Mouse (Mus musculus): ENCODE measurements around the gene Cpa4.

Gene Cpa4

GRCm38 (mm10) chr6:30591851-30592404 is 23.8 kb downstream of the Cpa4 start:
- DNase-seq (ENCODE audit: low spot score): peak; percentile 78

DNA sequence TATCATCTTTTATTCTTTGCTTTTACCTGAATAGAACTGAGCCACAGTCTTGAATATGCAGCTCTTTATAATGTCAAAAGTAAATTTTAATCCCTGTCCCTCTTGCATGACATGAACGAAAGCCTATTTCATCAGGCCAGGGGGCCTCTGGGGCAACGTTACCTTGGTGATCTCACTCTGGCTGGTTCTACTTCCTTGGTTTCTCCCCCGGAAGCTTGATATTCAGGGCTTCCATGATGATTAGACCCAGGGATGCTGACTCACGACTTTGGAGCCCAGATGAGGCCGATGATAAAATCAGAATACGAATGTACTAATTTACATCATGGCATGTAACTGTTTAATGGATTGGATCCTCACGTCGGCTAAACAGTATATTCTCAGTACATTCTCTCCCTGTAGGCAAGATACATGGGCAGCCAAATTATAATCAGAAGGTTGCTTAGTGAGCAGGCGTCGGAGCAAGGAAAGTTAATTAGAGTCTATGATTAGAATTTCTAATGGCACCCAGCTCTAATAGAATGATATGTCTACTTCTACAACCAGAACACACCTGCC is 24.3 kb downstream of the Cpa4 start:
- no peak for DNase-seq (ENCODE audit: low spot score)

DNA sequence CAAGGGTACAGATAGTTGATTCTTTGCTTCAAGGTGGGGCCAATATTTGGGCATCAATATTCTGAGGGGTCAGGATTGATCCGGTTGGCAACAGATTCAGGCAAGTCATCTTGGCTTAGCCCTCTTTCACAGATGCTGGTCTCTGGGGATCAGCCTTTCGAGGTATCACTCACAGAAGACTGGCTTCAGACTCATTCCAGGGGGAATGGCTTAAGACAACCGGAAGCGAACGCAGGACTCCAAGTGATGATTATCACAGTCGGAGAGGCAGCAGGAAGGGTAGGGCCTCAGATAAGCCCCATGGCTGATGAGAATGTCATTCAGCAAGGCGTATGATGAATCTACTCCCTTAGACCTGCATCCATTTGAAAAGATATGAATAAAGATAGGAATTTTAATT is 26.2 kb downstream of the Cpa4 start:
- DNase-seq (ENCODE audit: low spot score): no peak

GRCm38 (mm10) chr6:30596230-30596898 is 28.2 kb downstream of the Cpa4 start:
- DNase-seq (ENCODE audit: low spot score): no peak

DNA sequence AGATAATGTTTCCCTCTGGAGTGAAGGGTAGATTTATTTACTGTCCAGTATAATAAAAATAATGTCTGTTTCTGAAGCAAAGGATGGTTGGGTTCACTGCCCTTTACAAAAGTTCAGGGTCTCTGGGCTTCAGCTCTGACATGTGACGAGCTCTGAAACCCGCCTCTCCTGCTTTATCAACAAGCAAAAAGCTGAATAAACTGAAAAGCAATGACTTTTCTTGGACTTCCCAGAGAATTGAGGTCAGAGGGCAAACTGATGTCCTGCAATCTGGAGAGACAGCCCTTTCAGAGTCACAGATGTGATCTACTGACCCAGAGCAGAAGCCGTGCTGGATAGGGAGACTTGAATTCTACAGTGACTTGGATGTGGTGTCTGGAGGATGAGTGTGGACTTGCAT is 31.9 kb downstream of the Cpa4 start:
- peak; percentile 70 for DNase-seq (ENCODE audit: low spot score)

DNA sequence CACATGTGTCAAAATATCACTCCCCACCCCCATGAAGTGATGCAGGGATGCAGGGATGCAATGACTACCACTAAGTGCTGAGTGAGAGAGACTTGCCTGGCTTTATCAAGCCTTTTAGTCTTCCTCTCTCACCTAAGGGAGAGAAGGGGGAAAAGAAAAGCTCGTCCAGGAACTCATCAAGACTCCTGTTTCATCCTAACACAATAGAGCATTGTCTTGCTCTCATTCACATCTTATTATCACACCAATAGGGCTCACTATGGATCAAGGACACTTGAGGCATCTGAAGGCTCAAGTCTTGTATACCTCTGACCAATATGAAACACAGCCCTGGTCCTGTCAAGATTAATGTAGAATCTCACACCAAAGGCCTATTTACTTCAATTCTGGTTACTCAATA is 32.8 kb downstream of the Cpa4 start:
- DNase-seq (ENCODE audit: low spot score): no peak

DNA sequence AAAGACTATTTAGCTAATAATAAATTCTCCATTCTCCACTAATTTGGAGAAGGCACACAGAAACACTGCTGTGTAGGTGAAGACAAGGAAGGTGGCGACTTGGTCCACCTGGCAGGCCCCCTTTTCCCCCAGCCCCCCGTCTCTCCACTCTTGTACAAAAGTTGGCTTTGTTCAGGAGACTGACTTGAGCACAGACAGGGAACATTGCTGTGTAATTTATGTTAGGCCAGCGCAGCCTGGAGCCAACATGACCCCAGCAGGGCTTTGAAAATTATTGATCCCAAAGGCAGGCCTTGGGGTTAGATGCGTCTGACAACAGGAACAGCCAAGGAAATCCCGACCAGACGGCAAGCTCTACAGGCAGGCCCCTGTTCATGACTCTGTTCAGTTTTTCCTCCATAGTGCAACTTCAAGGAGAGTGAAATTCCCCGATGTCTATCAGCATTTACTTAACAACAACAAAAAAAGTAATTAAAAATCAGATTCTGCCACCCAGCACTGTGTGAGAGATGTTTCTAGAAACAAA is 36.2 kb downstream of the Cpa4 start:
- DNase-seq (ENCODE audit: low spot score): no peak

DNA sequence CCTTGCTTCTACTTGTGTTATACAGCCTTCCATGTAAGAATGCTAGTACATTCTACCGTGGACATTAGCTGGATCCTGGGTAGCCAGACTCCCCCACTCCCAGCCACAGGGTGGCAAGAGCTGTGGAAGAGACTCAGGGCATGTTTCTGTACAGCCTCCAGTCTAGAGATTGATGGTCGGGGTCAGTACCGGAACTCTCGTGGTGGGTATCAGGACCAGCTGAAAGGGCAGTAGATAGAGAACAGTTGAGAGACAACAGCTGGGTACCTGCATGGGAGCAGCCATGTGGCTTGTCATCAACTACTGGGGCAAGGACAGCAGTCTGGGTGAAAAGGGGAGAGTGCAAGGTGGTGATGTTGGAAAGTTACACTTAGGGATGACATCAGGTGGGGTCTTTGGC is 36.9 kb downstream of the Cpa4 start:
- DNase-seq (ENCODE audit: low spot score): no peak

DNA sequence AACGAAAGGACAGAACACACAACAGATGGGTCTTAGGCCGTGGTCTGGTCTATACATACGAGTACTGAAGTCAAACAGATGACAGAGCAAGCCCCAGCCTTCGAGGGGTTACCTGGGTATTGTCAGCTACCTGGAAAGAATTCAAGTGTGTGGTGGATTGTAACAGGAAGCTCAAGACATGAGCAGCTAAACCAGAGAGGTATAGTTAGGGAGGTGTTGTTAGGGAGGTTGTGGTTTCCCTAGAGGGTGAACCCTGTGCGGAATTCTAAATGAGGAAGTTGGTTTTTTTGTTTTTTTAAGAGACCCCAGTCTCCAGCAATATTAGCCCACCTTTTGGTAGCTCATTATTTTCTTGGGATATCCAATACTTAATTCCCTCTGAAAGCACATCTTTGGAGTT is 37.5 kb downstream of the Cpa4 start:
- no peak for DNase-seq (ENCODE audit: low spot score)

DNA sequence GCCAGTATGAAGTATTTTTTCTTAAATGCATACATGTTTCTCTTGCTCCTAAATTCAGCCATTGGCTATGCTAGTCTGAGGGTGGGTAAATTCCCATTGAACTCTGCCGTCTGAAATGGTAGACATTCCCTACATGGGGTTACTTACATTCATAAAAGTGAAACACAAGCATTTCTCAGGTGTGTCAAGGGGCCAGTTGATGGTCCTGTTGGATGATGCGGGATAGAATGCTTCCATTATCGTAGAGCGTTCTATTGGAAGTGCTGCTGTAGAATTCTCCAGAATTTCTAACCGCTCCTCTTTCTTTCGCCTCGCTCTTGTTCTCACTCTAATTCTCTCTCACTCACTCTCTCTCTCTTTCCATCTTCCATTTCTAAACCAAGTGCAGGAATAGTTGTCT is 42.5 kb downstream of the Cpa4 start, which contains the start of gene Cpa5:
TSS of gene Cpa5 (plus strand) at position 301 of the 400 bp plus-strand sequence.
- DNase-seq (ENCODE audit: low spot score): no peak

DNA sequence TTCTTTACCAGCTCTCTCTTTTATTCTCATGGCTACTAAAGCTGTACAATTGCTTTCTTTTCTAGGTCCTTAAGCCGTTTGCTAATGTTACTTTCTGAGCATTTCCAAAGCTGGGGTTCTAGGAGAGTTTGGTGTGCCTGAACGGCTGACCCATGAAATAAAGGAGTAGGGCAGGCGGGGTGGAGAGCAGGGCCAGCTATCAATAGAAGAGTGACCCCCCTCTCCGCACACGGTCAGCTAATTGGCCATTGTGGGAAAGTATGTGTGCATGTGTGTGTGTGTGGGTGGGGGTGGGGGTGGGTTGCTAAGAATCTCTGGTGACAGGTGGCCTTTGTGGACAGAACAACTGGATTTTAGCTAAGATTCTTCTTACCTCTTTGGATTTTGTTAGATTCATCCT is 43.0 kb downstream of the Cpa4 start:
- DNase-seq (ENCODE audit: low spot score): no peak

DNA sequence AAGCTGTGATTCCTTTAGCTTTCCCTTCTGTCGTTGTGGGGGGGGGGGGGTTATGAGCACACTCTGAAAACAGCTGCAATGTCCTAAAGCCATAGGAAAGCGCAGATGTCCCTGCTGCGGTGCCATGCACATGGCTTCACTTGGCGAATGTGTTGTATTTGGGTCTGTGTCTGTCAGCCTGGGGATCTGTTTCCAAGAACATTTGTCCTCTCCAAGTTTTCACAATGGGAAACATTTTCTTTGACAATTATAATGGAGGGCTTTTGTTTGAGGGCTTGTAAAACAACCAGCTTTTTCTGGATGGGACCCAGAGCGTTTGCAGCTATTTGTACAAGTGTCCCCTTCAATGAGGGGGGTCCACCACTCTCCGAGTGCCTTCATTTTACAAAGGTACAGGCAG is 46.1 kb downstream of the Cpa4 start:
- DNase-seq (ENCODE audit: low spot score): no peak

GRCm38 (mm10) chr6:30615741-30616140 is 47.6 kb downstream of the Cpa4 start:
- DNase-seq (ENCODE audit: low spot score): no peak

DNA sequence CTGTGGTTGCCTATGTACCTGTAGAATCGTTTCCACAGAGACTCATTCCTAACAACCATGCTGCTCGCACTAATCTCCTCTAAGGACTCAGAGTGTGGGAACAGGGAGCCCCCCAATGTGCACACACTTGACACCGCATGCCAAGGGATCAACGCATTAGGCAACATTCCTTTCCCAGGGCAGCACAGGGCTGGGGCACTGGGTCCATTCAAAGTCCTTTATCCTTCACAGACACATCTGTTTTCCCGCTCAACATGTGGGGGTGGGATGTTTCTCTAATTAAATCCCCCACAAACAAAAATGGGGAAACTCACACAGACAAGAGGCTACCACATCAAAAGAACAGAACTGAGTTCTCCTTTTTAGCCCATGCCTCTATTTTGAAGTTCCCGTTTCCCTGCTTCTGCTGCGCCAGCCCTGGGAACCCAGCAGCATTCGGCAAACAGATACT is 48.3 kb downstream of the Cpa4 start:
- DNase-seq (ENCODE audit: low spot score): peak; percentile 64

- peak; percentile 77 for DNase-seq (ENCODE audit: low spot score)
Observed at GRCm38 (mm10) chr6:30617020-30617958, 49.1 kb downstream of the Cpa4 start.

- DNase-seq (ENCODE audit: low spot score): no peak
Observed at GRCm38 (mm10) chr6:30617959-30618590, 49.9 kb downstream of the Cpa4 start.

GRCm38 (mm10) chr6:30618735-30619134 is 50.6 kb downstream of the Cpa4 start:
- DNase-seq (ENCODE audit: low spot score): no peak

DNA sequence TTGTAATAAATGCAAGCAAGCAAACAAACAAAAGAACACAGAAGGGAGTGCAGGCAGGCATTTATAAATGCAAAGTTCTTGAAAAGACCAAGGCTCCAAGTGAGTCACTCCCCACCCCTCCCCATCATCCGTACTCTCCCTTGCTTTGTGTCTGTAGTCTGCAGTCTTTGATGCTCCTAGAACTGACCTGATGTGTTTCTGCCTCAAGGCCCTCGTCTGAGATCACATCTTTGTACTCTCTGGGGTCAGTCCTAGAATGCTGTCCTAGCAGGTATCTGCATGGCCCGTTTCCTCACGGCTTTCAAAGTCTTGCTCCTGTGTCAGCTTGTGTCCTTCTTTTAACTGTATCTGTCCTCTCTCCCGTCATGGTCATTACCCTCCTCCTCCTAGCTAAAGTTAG is 51.4 kb downstream of the Cpa4 start:
- DNase-seq (ENCODE audit: low spot score): no peak

DNA sequence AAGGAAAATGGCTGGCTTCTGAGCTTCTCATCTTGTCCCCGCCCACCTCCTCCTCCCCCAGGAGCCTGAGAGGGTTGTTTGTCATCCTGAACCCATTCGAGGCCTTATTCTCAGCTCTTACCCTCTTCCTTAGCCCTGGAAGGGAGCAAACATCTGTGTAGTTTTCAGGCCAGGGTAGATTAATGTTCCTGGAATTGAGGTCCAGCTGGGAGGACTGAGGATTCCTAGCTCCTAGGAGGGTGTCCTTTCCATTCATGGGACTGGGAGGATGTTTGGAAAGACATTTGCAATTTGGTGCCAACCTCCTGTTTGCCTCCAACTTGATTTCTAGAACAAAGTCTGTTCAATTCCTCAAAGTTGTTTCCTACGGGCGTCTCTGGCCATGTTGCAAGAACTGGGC is 52.4 kb downstream of the Cpa4 start:
- DNase-seq (ENCODE audit: low spot score): no peak

- no peak for DNase-seq (ENCODE audit: low spot score)
Observed at GRCm38 (mm10) chr6:30620994-30621393, 52.8 kb downstream of the Cpa4 start.

DNA sequence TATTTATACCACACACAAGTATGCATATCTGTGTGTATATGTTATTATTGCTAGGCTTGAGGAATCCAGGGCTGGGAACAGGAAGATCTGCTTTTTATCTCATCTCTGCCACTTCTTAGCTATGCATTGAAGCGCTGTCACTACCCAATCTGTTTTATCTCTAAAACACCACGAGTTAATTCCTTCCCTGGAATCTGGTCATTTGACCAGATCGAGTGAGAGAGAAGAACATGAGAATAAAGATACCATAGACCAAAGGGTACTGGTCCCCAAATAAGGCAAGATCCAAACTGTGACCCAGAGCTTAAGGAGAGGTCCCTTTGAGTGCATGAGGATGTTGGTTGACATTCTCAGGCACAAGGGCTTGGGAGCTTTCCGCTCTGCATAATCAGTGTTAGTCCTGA is 53.8 kb downstream of the Cpa4 start:
- peak; percentile 43 for DNase-seq (ENCODE audit: low spot score)

GRCm38 (mm10) chr6:30624763-30625162 is 56.6 kb downstream of the Cpa4 start:
- no peak for DNase-seq (ENCODE audit: low spot score)
